Mouse (Mus musculus) lung, adult 2 months (tissue): ENCODE measurements around the gene Pomgnt1.

ENCODE experiments used
- CTCF ChIP-seq: fragments of 200-500 bp; IDR thresholded peaks from 2 replicates; pipeline ENCODE4 v1.5.1; 2011; ENCODE audit warnings: mild to moderate bottlenecking, low read length, control low read depth; ENCODE audit not compliant: insufficient read depth
- POLR2A ChIP-seq: fragments of 200-500 bp; IDR thresholded peaks from 2 replicates; pipeline ENCODE4 v1.6.1; 2011; ENCODE audit warnings: low read depth, mild to moderate bottlenecking, control low read depth, low read length, borderline replicate concordance; ENCODE audit errors: extremely low read depth

DNA sequence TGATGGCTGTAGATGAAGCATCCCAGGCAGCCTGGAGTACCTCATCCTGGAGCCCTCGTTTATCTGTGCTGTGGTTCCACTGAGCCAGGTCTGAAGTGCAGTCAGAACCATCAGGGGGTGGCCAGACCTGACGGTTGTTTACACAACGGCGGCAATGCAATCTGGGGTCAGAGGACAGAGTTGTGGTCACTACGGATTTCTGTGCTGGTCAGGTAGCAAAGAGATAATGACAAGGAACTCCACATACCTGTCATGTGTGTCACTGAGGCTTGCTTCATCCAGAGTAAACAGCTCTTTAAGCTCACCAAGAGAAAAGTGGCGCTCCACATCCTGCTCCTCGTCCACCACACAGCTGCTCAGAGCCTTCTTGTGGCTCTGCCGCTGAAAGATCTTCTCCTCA is 26.4 kb upstream of the Pomgnt1 start:
- no peak for TF ChIP-seq POLR2A
- TF ChIP-seq CTCF: no peak
